Mouse (Mus musculus) spleen, adult 12 weeks (tissue): ENCODE data around the gene T2.
"Not testable (repeated sequence)": the region's sequence is repeated elsewhere in the genome, so short reads cannot be mapped to it uniquely, and the experiment has no call there.

Experiments used
- DNase-seq: peaks from one replicate; pipeline ENCODE4 v3.0.0; 2022; ENCODE audit warnings: low spot score

The T2 gene

DNA sequence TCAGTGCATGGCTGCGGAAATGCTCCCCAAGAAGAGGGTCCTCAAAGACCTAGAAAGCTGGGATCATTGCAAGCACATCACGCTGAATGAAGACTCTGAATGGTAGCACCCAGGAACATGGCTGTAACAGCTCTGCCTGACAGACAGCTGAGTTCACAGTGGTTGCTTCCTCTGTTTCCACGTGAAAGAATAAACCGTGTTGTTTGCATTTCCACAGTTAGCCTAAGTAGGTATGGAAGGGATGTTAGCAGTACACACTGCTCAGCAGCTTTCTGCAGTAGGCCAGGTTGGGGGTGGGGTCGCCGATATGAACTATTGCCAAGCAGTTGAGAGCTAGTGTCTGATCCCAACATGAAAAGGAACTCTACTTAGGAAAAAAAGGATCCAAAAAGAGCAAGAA, at the start of gene T2:
Gene T2 (plus strand): TSS at position 301 of the 400 bp plus-strand sequence.
- no peak for DNase-seq

DNA sequence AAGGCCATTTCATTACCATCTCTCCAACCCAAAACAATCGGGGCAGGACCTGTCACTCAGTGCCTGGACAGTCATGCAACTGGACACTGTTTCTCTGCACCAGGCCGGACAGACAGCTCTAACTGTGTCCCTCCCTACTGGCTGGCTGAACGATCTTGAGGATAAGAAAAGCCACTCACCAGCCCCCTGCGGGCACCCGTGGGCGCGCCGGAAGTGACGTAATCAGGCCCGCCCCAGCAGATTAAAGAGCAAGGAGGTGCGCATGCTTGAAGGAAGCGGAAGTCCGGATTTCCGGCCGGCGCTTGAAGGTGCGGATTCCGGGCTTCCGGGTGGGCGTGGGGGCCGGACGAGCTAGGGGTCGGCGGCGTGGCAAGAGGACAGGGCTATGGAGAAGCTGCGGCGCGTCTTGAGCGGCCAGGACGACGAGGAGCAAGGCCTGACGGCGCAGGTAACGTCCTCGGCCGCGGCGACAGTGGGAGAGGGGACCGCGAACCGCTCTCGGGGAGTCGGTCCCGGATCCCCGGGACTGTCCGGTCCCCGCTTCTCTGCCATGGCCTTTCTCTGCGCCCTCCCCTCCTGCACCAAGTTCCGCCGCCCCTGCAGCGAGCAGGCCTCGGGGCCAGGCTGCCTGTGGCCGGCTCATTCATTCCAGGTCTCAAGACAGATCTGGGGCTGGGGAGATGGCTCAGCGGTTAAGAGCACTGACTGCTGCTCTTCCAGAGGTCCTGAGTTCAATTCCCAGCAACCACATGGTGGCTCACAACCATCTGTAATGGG, 44.8 kb upstream of the T2 start, which contains the start of gene Sft2d1:
Gene Sft2d1 (plus strand): TSS at position 265 of the 777 bp plus-strand sequence.
- DNase-seq = peak; percentile 84

DNA sequence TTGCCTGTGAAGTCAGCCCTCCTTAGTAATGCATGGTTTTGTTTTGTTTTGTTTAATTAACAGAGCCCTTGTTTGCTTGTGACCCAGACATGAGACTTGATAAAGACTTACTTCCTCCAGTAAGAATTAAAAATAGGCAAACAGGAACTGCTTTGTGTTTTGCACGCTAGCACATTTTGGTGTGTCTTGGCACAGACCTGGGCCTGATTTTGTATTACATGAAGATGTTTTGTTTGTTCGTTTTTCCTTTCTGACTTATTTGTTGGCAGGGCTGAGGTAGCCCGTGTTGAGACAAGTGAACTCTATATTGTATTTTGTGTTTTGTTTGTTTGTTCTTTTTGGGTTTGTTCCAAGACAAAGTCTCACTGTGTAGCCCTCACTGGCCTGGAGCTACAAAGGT, 44.0 kb upstream of the T2 start:
- DNase-seq = no peak

DNA sequence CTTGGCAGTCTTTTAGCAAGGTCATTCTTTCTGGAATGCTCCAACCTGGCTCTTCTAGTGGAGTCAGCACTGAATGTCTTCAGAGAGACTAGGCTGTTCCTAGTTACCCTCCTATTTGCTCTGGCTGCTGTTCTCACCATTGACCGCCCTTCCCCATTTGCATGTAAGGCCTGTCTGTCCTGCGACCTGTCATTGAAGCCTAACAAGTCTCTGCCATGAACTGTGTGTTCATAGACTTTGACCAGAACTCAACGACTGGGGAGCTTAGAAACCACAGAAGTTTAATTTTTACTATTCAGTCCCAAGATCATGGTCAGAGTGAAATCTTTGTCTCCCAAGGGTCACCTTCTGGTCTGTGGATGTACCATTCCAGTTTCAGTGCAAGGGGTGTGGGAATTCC, 41.8 kb upstream of the T2 start:
- DNase-seq = no peak

DNA sequence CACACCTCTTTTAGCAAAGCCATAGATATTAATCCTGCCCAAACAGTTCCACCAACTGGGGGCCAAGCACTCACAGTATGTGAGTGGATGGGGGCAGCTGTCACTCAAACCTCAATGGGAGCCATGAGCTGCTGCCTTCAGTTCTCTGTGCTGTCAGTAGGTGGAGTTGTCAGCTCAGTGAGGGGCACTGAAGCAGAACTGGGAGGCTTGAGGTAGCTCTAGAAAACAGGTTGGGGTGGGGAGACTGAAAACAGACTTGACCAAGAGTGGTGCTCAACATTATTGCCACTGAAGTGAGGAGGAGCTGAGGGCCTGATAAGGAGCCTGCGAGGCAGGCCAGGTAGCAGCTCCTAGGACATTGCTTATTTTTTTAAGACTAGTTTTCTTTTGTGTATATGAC, 39.5 kb upstream of the T2 start:
- no peak for DNase-seq

- DNase-seq = not testable (repeated sequence)
Observed at GRCm38 (mm10) chr17:8326877-8327276, 28.9 kb upstream of the T2 start.

DNA sequence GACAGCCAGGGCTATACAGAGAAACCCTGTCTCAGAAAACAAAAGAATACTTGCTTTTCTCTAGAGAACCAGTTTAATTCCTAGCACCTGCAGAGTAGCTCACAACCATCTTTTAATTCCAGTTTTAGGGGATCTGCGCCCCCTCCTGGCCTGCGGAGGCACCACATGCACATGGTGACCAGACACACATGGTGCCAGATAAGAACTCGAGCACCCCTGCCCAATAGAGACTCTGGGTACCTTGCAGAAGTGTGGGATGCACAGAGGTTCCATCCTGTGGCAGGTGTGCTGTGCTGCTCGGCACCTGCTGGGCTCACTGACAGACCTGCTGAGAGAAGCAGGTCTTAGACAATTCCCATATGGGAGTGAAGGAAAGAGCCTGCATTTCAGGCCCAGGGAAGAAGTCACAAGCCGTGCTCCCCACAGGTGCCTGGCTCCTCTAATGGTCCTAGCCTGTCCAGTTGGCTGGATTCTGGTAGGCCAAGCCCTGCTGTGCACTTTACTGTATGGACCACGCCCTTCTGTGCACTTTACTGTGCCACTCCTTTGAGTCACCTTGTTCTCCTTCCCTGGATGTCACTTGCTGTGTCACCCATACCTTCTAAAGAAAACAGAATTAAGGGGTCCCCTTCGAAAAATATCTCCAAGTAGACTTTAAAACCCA, 27.1 kb upstream of the T2 start:
- peak; percentile 20 for DNase-seq

DNA sequence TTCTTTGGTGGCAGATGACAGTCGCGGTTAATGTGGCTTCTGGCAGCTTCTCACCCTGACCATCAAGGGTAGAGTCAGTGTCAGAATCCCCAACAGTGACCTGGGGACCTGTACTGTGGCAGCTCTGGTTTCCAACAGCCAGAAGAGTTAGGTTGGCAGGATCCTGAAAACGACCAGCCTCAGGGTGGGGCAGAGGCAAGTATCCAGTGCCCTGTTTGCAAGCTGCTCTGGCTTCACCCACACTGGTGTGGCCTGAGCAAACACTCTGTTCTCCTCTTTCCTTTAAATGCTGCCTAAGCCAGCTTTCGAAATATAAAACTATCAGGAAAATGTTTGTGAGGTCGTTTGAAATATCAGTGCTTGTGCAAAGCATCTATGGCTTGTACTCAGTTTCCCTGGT, 25.2 kb upstream of the T2 start:
- no peak for DNase-seq

- DNase-seq = not testable (repeated sequence)
Observed at GRCm38 (mm10) chr17:8337159-8337558, 18.6 kb upstream of the T2 start, which contains the start of gene Prr18. Gene Prr18 (plus strand): TSS chr17:8337459.

- no peak for DNase-seq
Observed at GRCm38 (mm10) chr17:8339666-8340374, 16.0 kb upstream of the T2 start.

GRCm38 (mm10) chr17:8340407-8341359, 15.1 kb upstream of the T2 start:
- DNase-seq = no peak

- DNase-seq = no peak
Observed at GRCm38 (mm10) chr17:8341360-8341963, 14.3 kb upstream of the T2 start.

DNA sequence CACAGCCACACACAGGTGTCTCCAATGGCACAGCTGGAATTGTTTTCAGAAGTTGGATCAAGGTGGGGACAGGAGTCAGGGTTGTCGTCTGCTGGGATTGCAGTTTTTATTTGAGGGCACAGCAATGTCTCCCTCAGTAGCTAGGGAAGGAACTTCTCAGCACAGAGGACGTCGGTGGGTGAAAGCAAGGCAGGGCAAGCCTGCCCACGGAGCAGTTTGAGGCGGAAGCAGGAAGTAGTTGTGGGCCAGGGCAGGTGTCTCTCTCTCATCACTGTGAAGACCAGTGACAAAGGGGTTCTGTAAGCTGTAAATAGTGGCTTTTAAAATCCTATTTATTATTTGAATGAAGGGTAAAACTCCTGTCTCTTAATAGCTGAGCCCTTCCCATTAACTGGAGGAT, 13.1 kb upstream of the T2 start:
- DNase-seq = no peak

DNA sequence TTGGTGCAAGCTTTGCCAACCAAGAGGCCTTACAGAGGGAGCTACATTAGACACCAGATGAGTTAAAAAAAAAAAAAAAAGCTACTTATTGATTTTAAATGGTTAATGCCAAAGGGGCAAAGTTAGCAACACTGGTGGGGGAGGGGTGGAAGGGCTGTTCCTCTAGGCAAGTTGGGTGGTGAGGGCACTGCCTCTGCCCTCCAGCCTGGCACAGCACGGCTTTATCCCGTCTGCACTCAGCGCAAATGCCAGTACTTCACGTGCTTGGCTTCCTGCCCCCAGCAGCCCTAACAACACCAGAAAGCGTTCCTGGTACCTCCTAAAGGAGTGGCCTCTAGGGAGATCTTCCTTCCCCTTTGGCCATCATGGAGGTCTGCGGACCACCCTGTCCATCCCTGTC, 12.4 kb upstream of the T2 start:
- DNase-seq = no peak

DNA sequence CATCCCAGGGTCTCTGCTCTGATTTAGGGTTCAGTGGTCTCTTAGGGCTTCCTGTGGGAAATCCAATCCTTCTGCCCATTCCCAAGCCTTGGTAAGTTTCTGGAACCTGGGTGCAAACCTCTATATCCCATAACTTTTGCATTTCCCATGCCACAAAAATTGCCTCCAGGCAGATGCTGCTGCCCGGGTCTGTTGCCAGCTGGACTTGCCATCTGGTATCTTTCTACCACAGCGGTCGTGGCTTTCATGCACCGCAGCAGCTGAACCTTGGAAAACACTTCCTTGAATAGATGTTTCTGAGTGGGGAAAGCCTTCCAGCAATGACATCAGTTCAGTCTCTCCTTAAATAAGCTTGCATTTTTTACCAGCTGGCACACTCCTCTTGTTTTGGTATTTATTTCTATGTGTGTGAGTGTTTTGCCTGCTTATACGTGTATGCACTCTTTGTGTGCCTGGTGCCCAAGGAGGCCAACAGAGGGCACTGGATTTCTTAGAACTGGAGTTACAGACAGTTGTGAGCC, 8.0 kb upstream of the T2 start:
- DNase-seq = no peak

- no peak for DNase-seq
Observed at GRCm38 (mm10) chr17:8348941-8349340, 6.9 kb upstream of the T2 start.

DNA sequence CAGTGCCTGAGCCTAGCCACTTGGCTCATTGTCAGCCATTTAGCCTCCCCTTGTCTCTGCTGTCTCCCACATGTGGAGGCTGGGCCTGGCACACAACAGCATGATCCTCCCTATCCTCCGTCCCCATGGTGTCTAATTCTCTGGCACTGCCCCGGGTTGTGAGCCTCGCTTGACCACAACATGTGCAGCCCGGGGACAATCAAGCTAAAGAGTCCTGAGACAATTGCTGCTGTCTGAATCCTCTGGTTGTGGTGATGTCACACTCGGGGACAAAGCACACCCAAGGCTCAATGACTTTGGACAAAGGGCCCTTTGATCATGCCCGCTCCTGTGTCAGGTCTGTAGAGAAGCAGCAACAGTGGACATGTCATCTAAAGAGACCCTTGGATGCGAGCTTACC, 4.7 kb upstream of the T2 start:
- DNase-seq = no peak

GRCm38 (mm10) chr17:8357498-8357897, 1.7 kb downstream of the T2 start:
- no peak for DNase-seq

DNA sequence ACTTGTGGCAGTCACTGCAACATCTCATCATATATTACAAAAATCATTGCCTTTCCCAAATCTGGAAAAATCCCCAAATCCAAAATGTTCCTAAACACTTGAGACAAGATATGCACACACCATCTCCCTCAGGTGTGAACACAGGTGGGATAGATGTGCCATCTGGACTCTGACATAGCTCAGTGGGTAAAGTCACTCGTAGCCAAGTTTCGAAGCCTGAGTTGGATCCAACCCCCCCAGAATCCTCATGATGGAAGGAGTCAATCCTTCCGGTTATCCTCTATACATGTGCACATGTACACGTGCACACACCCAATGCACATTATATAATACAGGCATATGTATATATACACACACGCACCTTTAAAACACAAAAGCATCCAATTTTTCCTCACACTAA, 5.1 kb downstream of the T2 start:
- DNase-seq = no peak

DNA sequence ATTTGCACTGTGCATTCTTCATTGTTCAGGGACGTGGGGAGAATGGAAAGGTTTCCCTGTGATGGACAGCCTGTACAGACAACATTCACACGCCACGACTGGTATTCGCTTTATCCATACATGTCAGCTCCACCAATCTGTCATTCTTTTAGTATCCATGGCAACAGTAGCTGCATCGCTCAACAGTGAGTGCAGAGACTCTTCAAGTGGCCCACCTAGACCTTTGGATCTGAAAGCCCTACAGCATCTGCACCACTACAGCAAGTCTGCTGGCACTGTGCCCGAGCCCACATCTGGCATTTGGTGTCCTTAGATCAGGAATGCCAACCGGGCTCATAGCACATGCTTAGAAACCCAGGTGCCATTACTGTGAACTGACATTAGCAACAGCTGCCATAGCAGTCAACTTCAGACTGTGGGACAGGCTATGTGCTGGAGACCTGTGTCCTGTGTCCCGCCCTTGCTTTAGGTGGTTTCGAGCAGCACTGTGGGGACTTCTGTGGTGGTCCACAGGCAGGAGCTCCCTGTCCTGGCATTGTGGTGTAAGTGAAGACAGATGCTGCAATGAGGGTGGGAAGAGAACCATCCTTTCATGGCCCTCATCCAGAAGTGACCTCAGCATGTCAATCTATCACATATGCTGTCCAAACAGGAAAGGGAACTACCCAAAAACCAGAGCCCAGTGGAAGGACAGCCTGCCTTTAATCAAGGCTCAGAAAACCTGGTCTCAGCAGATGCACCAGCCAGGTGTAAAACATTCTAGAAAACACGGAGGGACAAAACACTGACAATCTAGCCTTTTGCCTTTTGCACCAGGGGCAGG, 5.7 kb downstream of the T2 start:
- DNase-seq = no peak
